Mouse (Mus musculus) heart, postnatal 10 days (tissue): ENCODE measurements around the gene Lrp8. TPM values are rescaled to one million over a fixed set of nuclear protein-coding genes. Genes with fewer than 3 reads are reported as not detected.

ENCODE experiments used
- DNase-seq, 2 experiments: peaks; one replicate each; pipeline ENCODE4 v3.0.0; 2021
- intact Hi-C: fragments of 180-260 bp; cut with DNase I; formaldehyde crosslinking; loops from one replicate; pipeline ENCODE4 v1.15.1; 2025
- total RNA-seq, 2 experiments: library from RNA; stranded (reverse); gene quantifications; 2 replicates each; pipeline ENCODE4 v1.2.3; 2021

The Lrp8 gene
- total RNA-seq, 2 experiments from 2014 or later: 0.67 to 1.1 TPM

- intact Hi-C loops: no loop called here
- no peak for DNase-seq
These were observed 34.7 kb downstream of the Lrp8 start for GRCm38 (mm10) chr4:107836758-107837157.

- intact Hi-C loops: no loop called here
- no peak for DNase-seq
These were observed 35.8 kb downstream of the Lrp8 start for GRCm38 (mm10) chr4:107837910-107838309.

- intact Hi-C loops: no loop called here
- no peak for DNase-seq
These were observed 41.6 kb downstream of the Lrp8 start for GRCm38 (mm10) chr4:107843687-107844086.

- intact Hi-C loops: loop anchor here (1.0 kb wide), 1 partner anchor 107 kb away; no protein-coding TSS in a partner anchor
- DNase-seq: peak; percentile 70 to 89
These were observed 42.9 kb downstream of the Lrp8 start for GRCm38 (mm10) chr4:107844971-107845370.

GRCm38 (mm10) chr4:107846795-107847194 lies 44.7 kb downstream of the Lrp8 start:
- intact Hi-C loops: no loop called here
- no peak for DNase-seq

- intact Hi-C loops: no loop called here
- DNase-seq: peak; percentile 26 to 31
These were observed 46.5 kb downstream of the Lrp8 start for GRCm38 (mm10) chr4:107848546-107848945.

GRCm38 (mm10) chr4:107849621-107850020 lies 47.6 kb downstream of the Lrp8 start:
- DNase-seq: no peak
- intact Hi-C loops: no loop called here

- intact Hi-C loops: no loop called here
- DNase-seq: no peak
These were observed 48.0 kb downstream of the Lrp8 start for GRCm38 (mm10) chr4:107850091-107850490.

- no peak for DNase-seq
- intact Hi-C loops: no loop called here
These were observed 51.3 kb downstream of the Lrp8 start for GRCm38 (mm10) chr4:107853333-107853732.

- no peak for DNase-seq
- intact Hi-C loops: no loop called here
These were observed 51.8 kb downstream of the Lrp8 start for GRCm38 (mm10) chr4:107853836-107854235.

GRCm38 (mm10) chr4:107856958-107857686 lies 55.1 kb downstream of the Lrp8 start:
- intact Hi-C loops: no loop called here
- no peak for DNase-seq

GRCm38 (mm10) chr4:107858995-107859394 lies 56.9 kb downstream of the Lrp8 start:
- intact Hi-C loops: no loop called here
- no peak for DNase-seq

- DNase-seq: no peak
- intact Hi-C loops: no loop called here
These were observed 62.8 kb downstream of the Lrp8 start for GRCm38 (mm10) chr4:107864866-107865265.

GRCm38 (mm10) chr4:107879254-107880050 lies 77.4 kb downstream of the Lrp8 start, which contains the start of gene Magoh:
Gene Magoh (plus strand): TSS chr4:107879755.
- intact Hi-C loops: no loop called here
- DNase-seq: peak; percentile 97 to 98

GRCm38 (mm10) chr4:107881631-107882030 lies 79.6 kb downstream of the Lrp8 start:
- intact Hi-C loops: no loop called here
- DNase-seq: no peak

- intact Hi-C loops: no loop called here
- DNase-seq: no peak
These were observed 84.3 kb downstream of the Lrp8 start for GRCm38 (mm10) chr4:107886371-107886770.

- intact Hi-C loops: no loop called here
- DNase-seq: no peak
These were observed 87.3 kb downstream of the Lrp8 start for GRCm38 (mm10) chr4:107889385-107889730.

- DNase-seq: peak; percentile 94 to 96
- intact Hi-C loops: loop anchor here (5.0 kb wide), 1 partner anchor 182 kb away; no protein-coding TSS in a partner anchor
These were observed 87.8 kb downstream of the Lrp8 start, which contains the start of gene 0610037L13Rik for GRCm38 (mm10) chr4:107889731-107890432. Gene 0610037L13Rik (plus strand): TSS chr4:107889813.

GRCm38 (mm10) chr4:107892663-107893062 lies 90.6 kb downstream of the Lrp8 start:
- intact Hi-C loops: loop anchor here (5.0 kb wide), 1 partner anchor 180 kb away; no protein-coding TSS in a partner anchor
- peak in 1 of 2 experiments; percentile 14 for DNase-seq

- no peak for DNase-seq
- intact Hi-C loops: no loop called here
These were observed 97.3 kb downstream of the Lrp8 start for GRCm38 (mm10) chr4:107899211-107899927.
